Mouse (Mus musculus) hindbrain, embryonic 16.5 days (tissue): ENCODE measurements around the gene Ccna2. TPM values are rescaled to one million over a fixed set of nuclear protein-coding genes. Genes with fewer than 3 reads are reported as not detected.

ENCODE experiments used
- ATAC-seq: fragments of 200-750 bp; cut with Nextera tagmentation; 2 replicates; pipeline ENCODE4 v1.8.0; 2017; ENCODE audit warnings: moderate TSS enrichment, moderate library complexity
- H3K27ac ChIP-seq: fragments of 300-500 bp; sonication (generic); 2 replicates; pipeline ENCODE4 v1.5.1; 2014; ENCODE audit warnings: low read depth, mild to moderate bottlenecking, control low read depth, low read length, moderate library complexity
- H3K27me3 ChIP-seq: fragments of 300-500 bp; sonication (generic); replicated peaks from 2 replicates; pipeline ENCODE4 v1.6.1; 2014; ENCODE audit warnings: low read length; ENCODE audit not compliant: control insufficient read depth, insufficient read depth
- H3K36me3 ChIP-seq: fragments of 300-500 bp; sonication (generic); 2 replicates; pipeline ENCODE4 v1.6.1; 2014; ENCODE audit warnings: mild to moderate bottlenecking, low read length, moderate library complexity, mixed read lengths; ENCODE audit not compliant: control insufficient read depth, insufficient read depth
- H3K4me1 ChIP-seq: fragments of 300-500 bp; sonication (generic); 2 replicates; pipeline ENCODE4 v1.6.1; 2014; ENCODE audit warnings: low read depth, low read length; ENCODE audit not compliant: control insufficient read depth, insufficient read depth
- H3K4me2 ChIP-seq: fragments of 300-500 bp; sonication (generic); 2 replicates; pipeline ENCODE4 v1.6.1; 2014; ENCODE audit warnings: mild to moderate bottlenecking, low read length, control low read depth, moderate library complexity
- H3K4me3 ChIP-seq: fragments of 300-500 bp; sonication (generic); 2 replicates; pipeline ENCODE4 v1.5.1; 2014; ENCODE audit warnings: mild to moderate bottlenecking, low read length, control low read depth, moderate library complexity
- H3K9ac ChIP-seq: fragments of 300-500 bp; sonication (generic); 2 replicates; pipeline ENCODE4 v1.6.1; 2014; ENCODE audit warnings: low read depth, mild to moderate bottlenecking, control low read depth, low read length, moderate library complexity
- H3K9me3 ChIP-seq: fragments of 300-500 bp; sonication (generic); 2 replicates; pipeline ENCODE4 v1.6.1; 2014; ENCODE audit warnings: mild to moderate bottlenecking, low read length, moderate library complexity; ENCODE audit not compliant: control insufficient read depth
- WGBS: fragments of 180-500 bp; shearing (Covaris S2); extraction: QIAGEN DNeasy Blood & Tissue Kit; methylation state at CpG from one replicate; pipeline ENCODE4 v1.1.7; 2014; 5-methylcytosine and 5-hydroxymethylcytosine counted together
- polyA plus RNA-seq: library from polyadenylated mRNA; unstranded; fragments of >200 nt; fragmentation: Nextera tagmentation; extraction: Ambion mirVana; gene quantifications from 2 replicates; pipeline ENCODE4 v1.2.1, GENCODE M21; 2015

Ccna2 gene
- polyA plus RNA-seq, 1 experiment from 2014 or later: 33.8 TPM

DNA sequence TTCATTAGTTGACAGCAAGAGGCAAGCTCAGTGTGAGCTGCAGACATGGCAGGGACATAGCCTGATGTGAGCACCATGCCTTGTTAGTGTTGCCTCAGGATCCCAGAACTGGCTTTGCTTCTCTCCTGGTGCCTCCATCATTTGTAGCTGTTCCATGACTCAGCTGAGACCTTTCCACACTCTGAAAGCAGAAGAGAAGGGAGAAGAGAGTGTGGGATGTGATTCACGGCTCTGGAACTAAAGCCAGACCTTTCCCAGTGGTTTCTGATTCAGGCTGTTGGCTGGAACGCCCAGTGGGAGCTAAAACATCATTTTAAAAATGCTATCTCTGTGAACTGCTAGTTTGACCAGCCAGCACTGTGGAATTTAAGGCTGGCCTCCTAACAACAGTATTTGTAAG is 31.2 kb downstream of the Ccna2 start:
- WGBS: 74% methylated on average over 2 of the region's 2 CpGs
- Histone ChIP-seq H3K9ac (no peak overlapping the region), H3K36me3 (no peaks in the 10 kb centered on the region), H3K4me1 (no peaks in the 10 kb centered on the region), H3K9me3 (no peaks in the 10 kb centered on the region), H3K4me3 (no peak overlapping the region), H3K4me2 (no peak overlapping the region), H3K27me3 (no peaks in the 10 kb centered on the region), H3K27ac (no peak overlapping the region)
- no peak for ATAC-seq

DNA sequence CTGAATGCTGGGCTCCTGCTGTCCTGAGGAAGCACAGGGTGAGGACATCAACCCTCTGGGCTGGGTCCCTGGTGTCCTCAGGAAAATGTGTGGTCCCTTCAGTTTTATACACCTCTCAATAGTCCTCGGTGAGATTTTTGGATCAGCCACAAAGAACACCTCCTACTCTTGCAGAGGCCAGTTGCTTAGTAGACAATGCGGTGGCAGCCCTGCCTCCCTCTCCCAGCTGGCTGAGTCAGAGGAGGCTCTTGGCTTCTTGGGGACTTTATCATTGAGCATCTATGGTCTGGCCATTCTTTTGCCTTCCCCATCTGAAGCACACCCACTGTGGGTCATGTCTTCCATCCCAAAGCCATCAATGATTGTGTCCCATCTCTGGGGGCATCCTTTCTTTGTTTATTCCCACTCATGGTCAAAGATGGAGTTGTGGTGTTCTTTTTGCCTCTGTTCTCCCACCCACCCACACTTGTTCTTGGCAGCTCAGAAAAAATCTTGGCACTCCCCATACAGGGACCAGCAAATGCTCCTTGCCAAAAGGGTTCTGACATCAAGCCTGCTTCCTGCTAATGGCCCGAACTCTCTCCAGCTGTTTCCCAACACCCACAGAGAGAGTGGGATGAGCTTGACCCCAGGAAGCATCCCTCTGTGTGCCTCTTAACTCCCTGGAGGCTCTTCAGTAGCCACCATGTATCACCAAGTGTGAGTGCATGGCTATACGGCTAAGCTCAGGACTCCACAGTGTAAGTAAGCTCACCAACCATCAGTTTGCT is 34.1 kb downstream of the Ccna2 start:
- H3K4me2 ChIP-seq: no peak overlapping the region
- H3K27me3 ChIP-seq: 0 out of 2 replicates have a peak, but pooled peaks cover 5% of the 10 kb centered on the region
- H3K27ac ChIP-seq: no peak overlapping the region
- no peak for ATAC-seq
- WGBS: 81% methylated on average over 4 of the region's 4 CpGs
- H3K9ac ChIP-seq: no peak overlapping the region
- H3K4me3 ChIP-seq: no peak overlapping the region
- no peaks in the 10 kb centered on the region for H3K9me3 ChIP-seq
- H3K4me1 ChIP-seq: no peaks in the 10 kb centered on the region
- no peaks in the 10 kb centered on the region for H3K36me3 ChIP-seq

- WGBS: 91% methylated on average over 12 of the region's 12 CpGs
- 0 out of 2 replicates have a peak, but pooled peaks cover 7% of the 10 kb centered on the region for H3K27me3 ChIP-seq
- no peaks in the 10 kb centered on the region for H3K36me3 ChIP-seq
- H3K4me3 ChIP-seq: no peak overlapping the region
- H3K27ac ChIP-seq: no peak overlapping the region
- no peak for ATAC-seq
- H3K4me1 ChIP-seq: peaks cover 5% of the 10 kb centered on the region
- no peak overlapping the region for H3K9ac ChIP-seq
- H3K4me2 ChIP-seq: no peak overlapping the region
- H3K9me3 ChIP-seq: no peaks in the 10 kb centered on the region
These were observed 35.9 kb downstream of the Ccna2 start for GRCm38 (mm10) chr3:36536041-36536440.

DNA sequence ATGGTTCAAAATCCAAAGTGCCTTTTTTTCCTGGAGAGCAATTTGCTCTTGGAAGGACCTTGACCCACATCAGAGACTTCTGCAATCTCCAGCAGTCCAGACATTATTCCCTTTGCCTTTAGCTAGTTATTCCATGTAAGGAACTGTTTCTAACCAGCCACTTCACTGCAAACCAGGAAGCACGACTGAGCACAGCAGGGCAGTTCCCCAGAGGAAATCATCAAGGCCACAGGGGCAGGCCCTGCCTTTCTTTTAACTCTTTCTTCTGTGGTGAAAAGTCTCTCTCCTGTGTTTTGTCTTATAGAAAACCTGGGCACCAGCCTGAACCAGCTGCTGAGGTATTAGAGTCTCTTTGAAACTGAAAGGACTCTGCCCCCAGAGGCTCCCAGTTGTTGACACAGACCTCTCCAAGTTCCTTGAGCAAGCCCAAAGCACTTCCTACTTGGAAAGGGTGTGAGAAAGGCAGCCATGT is 38.7 kb downstream of the Ccna2 start:
- no peak overlapping the region for H3K4me3 ChIP-seq
- H3K4me2 ChIP-seq: no peak overlapping the region
- 0% methylated on average over 1 of the region's 1 CpGs for WGBS
- ATAC-seq: no peak
- H3K27ac ChIP-seq: no peak overlapping the region
- H3K27me3 ChIP-seq: 0 out of 2 replicates have a peak, but pooled peaks cover 10% of the 10 kb centered on the region
- H3K9ac ChIP-seq: no peak overlapping the region
- no peaks in the 10 kb centered on the region for H3K9me3 ChIP-seq
- no peaks in the 10 kb centered on the region for H3K36me3 ChIP-seq
- peaks cover 5% of the 10 kb centered on the region for H3K4me1 ChIP-seq

GRCm38 (mm10) chr3:36532738-36533137 is 39.2 kb downstream of the Ccna2 start:
- no peak overlapping the region for H3K4me3 ChIP-seq
- no peak overlapping the region for H3K27ac ChIP-seq
- no peak for ATAC-seq
- no peak overlapping the region for H3K9ac ChIP-seq
- no peaks in the 10 kb centered on the region for H3K36me3 ChIP-seq
- H3K4me1 ChIP-seq: peaks cover 5% of the 10 kb centered on the region
- no peaks in the 10 kb centered on the region for H3K9me3 ChIP-seq
- WGBS: 40% methylated on average over 7 of the region's 7 CpGs
- H3K27me3 ChIP-seq: 0 out of 2 replicates have a peak, but pooled peaks cover 10% of the 10 kb centered on the region
- no peak overlapping the region for H3K4me2 ChIP-seq

DNA sequence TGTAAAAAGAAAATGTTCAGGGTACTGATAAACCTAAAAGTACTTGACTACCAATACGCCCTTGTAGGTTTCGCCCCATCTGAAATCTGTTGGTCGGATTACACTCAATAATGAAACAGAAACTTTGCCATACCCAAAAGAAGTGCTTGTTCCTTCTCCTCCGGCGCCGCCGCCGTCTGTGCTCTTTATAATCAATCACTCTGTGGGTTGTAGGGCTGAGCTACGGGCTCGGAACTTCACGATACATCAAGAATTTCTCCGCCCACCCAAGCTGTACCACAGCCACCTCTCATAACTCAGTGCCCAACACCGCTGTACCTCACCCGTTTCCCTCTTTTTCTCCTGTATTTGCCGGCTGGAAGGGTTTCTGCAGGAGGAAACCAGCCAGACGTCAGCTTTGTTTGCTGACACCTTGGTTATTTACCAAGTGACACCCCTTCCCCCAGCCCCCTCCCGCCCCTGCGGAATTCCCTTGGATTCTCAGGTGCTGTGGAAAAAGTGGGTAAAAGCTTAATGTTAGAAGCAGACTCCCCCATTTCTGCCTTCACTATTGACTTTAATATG is 39.9 kb downstream of the Ccna2 start:
- Histone ChIP-seq H3K4me2 (peak overlapping the region; percentile 56), H3K4me1 (peaks cover 5% of the 10 kb centered on the region), H3K27me3 (0 out of 2 replicates have a peak, but pooled peaks cover 10% of the 10 kb centered on the region), H3K4me3 (peak overlapping the region; percentile 32), H3K9ac (peak overlapping the region; percentile 48), H3K27ac (no peak overlapping the region), H3K36me3 (no peaks in the 10 kb centered on the region), H3K9me3 (no peaks in the 10 kb centered on the region)
- 13% methylated on average over 18 of the region's 18 CpGs for WGBS
- peak; percentile 58 for ATAC-seq

GRCm38 (mm10) chr3:36531242-36531641 is 40.7 kb downstream of the Ccna2 start:
- 0 out of 2 replicates have a peak, but pooled peaks cover 10% of the 10 kb centered on the region for H3K27me3 ChIP-seq
- WGBS: 39% methylated on average over 2 of the region's 2 CpGs
- no peaks in the 10 kb centered on the region for H3K9me3 ChIP-seq
- H3K4me2 ChIP-seq: no peak overlapping the region
- no peak overlapping the region for H3K9ac ChIP-seq
- no peaks in the 10 kb centered on the region for H3K36me3 ChIP-seq
- ATAC-seq: no peak
- no peak overlapping the region for H3K4me3 ChIP-seq
- peaks cover 5% of the 10 kb centered on the region for H3K4me1 ChIP-seq
- H3K27ac ChIP-seq: no peak overlapping the region

DNA sequence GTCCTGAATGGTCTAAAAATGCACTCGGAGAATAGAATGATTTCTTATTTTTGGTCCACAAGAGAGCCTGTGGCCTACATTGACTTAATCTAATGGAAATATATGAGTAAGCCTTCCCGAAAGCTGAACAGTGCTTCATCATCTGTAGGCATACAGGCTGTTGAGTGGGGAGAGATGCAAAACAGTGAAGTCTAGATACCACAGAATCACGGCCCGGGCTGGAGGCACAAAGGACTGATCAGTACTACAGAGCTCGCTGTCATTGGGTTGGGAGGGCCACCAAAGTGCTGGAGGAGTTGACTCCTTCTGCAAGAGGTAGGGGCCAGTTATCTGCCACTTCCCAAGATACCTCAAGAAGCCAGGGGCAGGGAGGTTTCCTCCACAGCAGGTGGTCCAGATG is 41.2 kb downstream of the Ccna2 start:
- no peak overlapping the region for H3K27ac ChIP-seq
- peaks cover 5% of the 10 kb centered on the region for H3K4me1 ChIP-seq
- H3K9me3 ChIP-seq: no peaks in the 10 kb centered on the region
- H3K4me3 ChIP-seq: no peak overlapping the region
- H3K27me3 ChIP-seq: 0 out of 2 replicates have a peak, but pooled peaks cover 10% of the 10 kb centered on the region
- H3K9ac ChIP-seq: no peak overlapping the region
- no peak overlapping the region for H3K4me2 ChIP-seq
- no peak for ATAC-seq
- 80% methylated on average over 5 of the region's 5 CpGs for WGBS
- H3K36me3 ChIP-seq: no peaks in the 10 kb centered on the region

GRCm38 (mm10) chr3:36530345-36530744 is 41.6 kb downstream of the Ccna2 start:
- ATAC-seq: 0 out of 2 replicates have a peak, but pooled peaks have one; percentile 30
- Histone ChIP-seq H3K4me1 (peaks cover 5% of the 10 kb centered on the region), H3K9me3 (no peaks in the 10 kb centered on the region), H3K9ac (no peak overlapping the region), H3K4me2 (no peak overlapping the region), H3K36me3 (no peaks in the 10 kb centered on the region), H3K27me3 (0 out of 2 replicates have a peak, but pooled peaks cover 10% of the 10 kb centered on the region), H3K4me3 (no peak overlapping the region), H3K27ac (no peak overlapping the region)
- 89% methylated on average over 6 of the region's 6 CpGs for WGBS
